Mouse (Mus musculus) intestine, embryonic 16.5 days (tissue): ENCODE data around the gene Fcor. TPM values are rescaled to one million over a fixed set of nuclear protein-coding genes. Genes with fewer than 3 reads are reported as not detected.

Experiments used
- ATAC-seq: fragments of 200-750 bp; cut with Nextera tagmentation; 2 replicates; pipeline ENCODE4 v1.8.0; 2017; ENCODE audit warnings: moderate TSS enrichment, moderate library complexity
- H3K27ac ChIP-seq: fragments of 300-500 bp; sonication (generic); 2 replicates; pipeline ENCODE4 v1.5.1; 2014; ENCODE audit warnings: mild to moderate bottlenecking, low read length
- H3K27me3 ChIP-seq: fragments of 300-500 bp; sonication (generic); replicated peaks from 2 replicates; pipeline ENCODE4 v1.6.1; 2014; ENCODE audit warnings: low read length, control low read depth, mixed read lengths; ENCODE audit not compliant: control insufficient read depth, insufficient read depth
- H3K36me3 ChIP-seq: fragments of 300-500 bp; sonication (generic); 2 replicates; pipeline ENCODE4 v1.6.1; 2014; ENCODE audit warnings: low read length, control low read depth; ENCODE audit not compliant: control insufficient read depth, insufficient read depth
- H3K4me1 ChIP-seq: fragments of 300-500 bp; sonication (generic); 2 replicates; pipeline ENCODE4 v1.6.1; 2014; ENCODE audit warnings: low read length, control low read depth, mixed read lengths; ENCODE audit not compliant: control insufficient read depth, insufficient read depth
- H3K4me2 ChIP-seq: fragments of 300-500 bp; sonication (generic); 2 replicates; pipeline ENCODE4 v1.6.1; 2014; ENCODE audit warnings: low read depth, low read length, control low read depth
- H3K4me3 ChIP-seq: fragments of 300-500 bp; sonication (generic); 2 replicates; pipeline ENCODE4 v1.5.1; 2014; ENCODE audit warnings: mild to moderate bottlenecking, low read length
- H3K9ac ChIP-seq: fragments of 300-500 bp; sonication (generic); 2 replicates; pipeline ENCODE4 v1.6.1; 2014; ENCODE audit warnings: low read depth, low read length
- H3K9me3 ChIP-seq: fragments of 300-500 bp; sonication (generic); 2 replicates; pipeline ENCODE4 v1.6.1; 2016; ENCODE audit warnings: low read length, control low read depth; ENCODE audit not compliant: control insufficient read depth
- WGBS: fragments of 180-500 bp; shearing (Covaris S2); extraction: QIAGEN DNeasy Blood & Tissue Kit; methylation state at CpG from one replicate; pipeline ENCODE4 v1.1.7; 2014; 5-methylcytosine and 5-hydroxymethylcytosine counted together
- polyA plus RNA-seq: library from polyadenylated mRNA; unstranded; fragments of >200 nt; fragmentation: Nextera tagmentation; extraction: Ambion mirVana; gene quantifications from 2 replicates; pipeline ENCODE4 v1.2.1, GENCODE M21; 2015

Gene Fcor
- polyA plus RNA-seq, 1 experiment from 2014 or later, result 7.3 TPM

GRCm38 (mm10) chr8:3694121-3694520 lies 22.0 kb upstream of the Fcor start, which contains the start of gene Fcer2a:
Gene Fcer2a (minus strand): TSS chr8:3694175.
- no peaks in the 10 kb centered on the region for H3K9me3 ChIP-seq
- no peak within 1 kb of the TSS for H3K4me3 ChIP-seq
- no peak for ATAC-seq
- no peaks in the 10 kb centered on the region for H3K4me1 ChIP-seq
- H3K27ac ChIP-seq, result no peak within 1 kb of the TSS
- no peaks in the 10 kb centered on the region for H3K27me3 ChIP-seq
- H3K36me3 ChIP-seq, result no peaks in the 10 kb centered on the region
- no peak within 1 kb of the TSS for H3K4me2 ChIP-seq
- H3K9ac ChIP-seq, result no peak within 1 kb of the TSS
- 81% methylated on average over 3 of the region's 3 CpGs for WGBS

- no peak for ATAC-seq
- no peaks in the 10 kb centered on the region for H3K27me3 ChIP-seq
- no peaks in the 10 kb centered on the region for H3K36me3 ChIP-seq
- H3K4me2 ChIP-seq, result no peak overlapping the region
- WGBS, result 65% methylated on average over 3 of the region's 3 CpGs
- no peak overlapping the region for H3K4me3 ChIP-seq
- no peaks in the 10 kb centered on the region for H3K4me1 ChIP-seq
- no peak overlapping the region for H3K27ac ChIP-seq
- no peak overlapping the region for H3K9ac ChIP-seq
- H3K9me3 ChIP-seq, result no peaks in the 10 kb centered on the region
These were observed 18.6 kb upstream of the Fcor start for GRCm38 (mm10) chr8:3690774-3691173.

- Histone ChIP-seq H3K4me3 (no peak overlapping the region), H3K27me3 (no peaks in the 10 kb centered on the region), H3K36me3 (no peaks in the 10 kb centered on the region), H3K27ac (no peak overlapping the region), H3K4me1 (no peaks in the 10 kb centered on the region), H3K9me3 (no peaks in the 10 kb centered on the region), H3K4me2 (no peak overlapping the region), H3K9ac (no peak overlapping the region)
- no peak for ATAC-seq
- 73% methylated on average over 6 of the region's 6 CpGs for WGBS
These were observed 15.4 kb upstream of the Fcor start for GRCm38 (mm10) chr8:3687537-3687936.

- 61% methylated on average over 5 of the region's 5 CpGs for WGBS
- Histone ChIP-seq H3K4me3 (no peak overlapping the region), H3K27me3 (no peaks in the 10 kb centered on the region), H3K4me1 (no peaks in the 10 kb centered on the region), H3K36me3 (peaks cover 5% of the 10 kb centered on the region), H3K27ac (no peak overlapping the region), H3K9ac (no peak overlapping the region), H3K9me3 (no peaks in the 10 kb centered on the region), H3K4me2 (no peak overlapping the region)
- no peak for ATAC-seq
These were observed 13.3 kb upstream of the Fcor start for GRCm38 (mm10) chr8:3685422-3685821.

GRCm38 (mm10) chr8:3684530-3684929 lies 12.4 kb upstream of the Fcor start:
- H3K4me2 ChIP-seq, result no peak overlapping the region
- no peaks in the 10 kb centered on the region for H3K4me1 ChIP-seq
- H3K27me3 ChIP-seq, result no peaks in the 10 kb centered on the region
- H3K36me3 ChIP-seq, result peaks cover 10% of the 10 kb centered on the region
- no peak overlapping the region for H3K27ac ChIP-seq
- no peaks in the 10 kb centered on the region for H3K9me3 ChIP-seq
- no peak overlapping the region for H3K4me3 ChIP-seq
- no peak for ATAC-seq
- no peak overlapping the region for H3K9ac ChIP-seq

GRCm38 (mm10) chr8:3683408-3684176 lies 11.4 kb upstream of the Fcor start:
- Histone ChIP-seq H3K4me1 (no peaks in the 10 kb centered on the region), H3K27me3 (no peaks in the 10 kb centered on the region), H3K9me3 (no peaks in the 10 kb centered on the region), H3K36me3 (peaks cover 18% of the 10 kb centered on the region), H3K4me3 (no peak overlapping the region), H3K4me2 (no peak overlapping the region), H3K9ac (no peak overlapping the region), H3K27ac (no peak overlapping the region)
- ATAC-seq, result no peak
- 78% methylated on average over 6 of the region's 6 CpGs for WGBS

- Histone ChIP-seq H3K4me3 (no peak overlapping the region), H3K9me3 (no peaks in the 10 kb centered on the region), H3K4me2 (no peak overlapping the region), H3K9ac (no peak overlapping the region), H3K27ac (no peak overlapping the region), H3K27me3 (no peaks in the 10 kb centered on the region), H3K4me1 (peaks cover 5% of the 10 kb centered on the region; the same call in 1 of the 2 replicates), H3K36me3 (peaks cover 18% of the 10 kb centered on the region)
- no peak for ATAC-seq
- WGBS, result 90% methylated on average over 5 of the region's 5 CpGs
These were observed 10.3 kb upstream of the Fcor start for GRCm38 (mm10) chr8:3682435-3682834.

- peaks cover 18% of the 10 kb centered on the region for H3K36me3 ChIP-seq
- ATAC-seq, result no peak
- H3K27me3 ChIP-seq, result no peaks in the 10 kb centered on the region
- H3K27ac ChIP-seq, result no peak overlapping the region
- H3K4me1 ChIP-seq, result peaks cover 11% of the 10 kb centered on the region
- WGBS, result 87% methylated on average over 5 of the region's 5 CpGs
- H3K4me3 ChIP-seq, result no peak overlapping the region
- no peaks in the 10 kb centered on the region for H3K9me3 ChIP-seq
- no peak overlapping the region for H3K9ac ChIP-seq
- H3K4me2 ChIP-seq, result no peak overlapping the region
These were observed 7.5 kb upstream of the Fcor start for GRCm38 (mm10) chr8:3679656-3680055.

GRCm38 (mm10) chr8:3679236-3679635 lies 7.1 kb upstream of the Fcor start:
- no peak overlapping the region for H3K27ac ChIP-seq
- WGBS, result 95% methylated on average over 23 of the region's 23 CpGs
- H3K9me3 ChIP-seq, result no peaks in the 10 kb centered on the region
- no peak overlapping the region for H3K4me2 ChIP-seq
- H3K4me3 ChIP-seq, result no peak overlapping the region
- H3K36me3 ChIP-seq, result peaks cover 18% of the 10 kb centered on the region
- no peaks in the 10 kb centered on the region for H3K27me3 ChIP-seq
- ATAC-seq, result no peak
- no peak overlapping the region for H3K9ac ChIP-seq
- peaks cover 11% of the 10 kb centered on the region for H3K4me1 ChIP-seq

- Histone ChIP-seq H3K4me1 (peaks cover 11% of the 10 kb centered on the region), H3K27ac (no peak overlapping the region), H3K9ac (no peak overlapping the region), H3K4me3 (no peak overlapping the region), H3K4me2 (no peak overlapping the region), H3K27me3 (no peaks in the 10 kb centered on the region), H3K36me3 (peaks cover 18% of the 10 kb centered on the region), H3K9me3 (no peaks in the 10 kb centered on the region)
- ATAC-seq, result no peak
- WGBS, result 96% methylated on average over 23 of the region's 23 CpGs
These were observed 6.7 kb upstream of the Fcor start for GRCm38 (mm10) chr8:3678831-3679230.
